Mouse (Mus musculus): ENCODE data around the gene Gbp5. TPM values are rescaled to one million over a fixed set of nuclear protein-coding genes. Genes with fewer than 3 reads are reported as not detected.

The Gbp5 gene
- total and polyA plus RNA-seq, 2 experiments, result 0.53 to 2.7 TPM

DNA sequence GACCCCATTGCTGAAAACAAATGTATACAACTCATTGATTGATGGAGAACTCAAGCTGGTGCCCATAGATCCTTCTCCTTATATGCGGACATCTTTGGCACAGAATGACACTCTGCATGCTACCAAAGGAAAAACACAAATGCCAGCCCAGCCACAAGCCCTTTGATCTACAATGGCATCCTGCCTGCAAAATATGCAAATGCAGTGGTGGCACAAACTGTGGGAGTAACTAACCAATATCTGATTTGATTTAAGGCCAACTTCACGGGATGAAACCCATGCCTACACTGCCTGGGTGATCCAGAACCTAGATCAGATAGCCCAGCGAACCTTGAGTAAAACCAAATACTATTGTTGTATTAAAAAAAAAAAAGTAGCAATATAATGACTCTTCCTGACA lies 52.9 kb downstream of the Gbp5 start:
- H3K4me1 ChIP-seq (ENCODE audit: control insufficient read depth, insufficient read depth, low read length), result no peaks in the 10 kb centered on the region
- no peak overlapping the region for H3K4me3 ChIP-seq (ENCODE audit: insufficient read depth, low read depth, low read length)
- H3K27ac ChIP-seq (replicated peaks; ENCODE audit: insufficient read depth, low read depth, low read length), result no peak overlapping the region
- H3K79me2 ChIP-seq (ENCODE audit: control insufficient read depth, insufficient read depth, low read length), result no peaks in the 10 kb centered on the region
- 46% methylated on average over 3 of the region's 3 CpGs for WGBS
- peak; percentile 54 for DNase-seq (ENCODE audit: extremely low read depth, low read depth, low spot score)
- H3K9ac ChIP-seq (ENCODE audit: low read depth, low read length), result no peak overlapping the region
- H3K27me3 ChIP-seq (ENCODE audit: control insufficient read depth, insufficient read depth, low read length), result no peaks in the 10 kb centered on the region
- peaks cover 23% of the 10 kb centered on the region for H3K36me3 ChIP-seq (ENCODE audit: control insufficient read depth, insufficient read depth, low read length)
- no peak for TF ChIP-seq POLR2A (IDR thresholded peaks at IDR 0.05; ENCODE audit: extremely low read depth, insufficient read depth, low read length)
- TF ChIP-seq CTCF (IDR thresholded peaks at IDR 0.05; ENCODE audit: low read depth, low read length), result no peak

- Histone ChIP-seq H3K4me3 (ENCODE audit: insufficient read depth, low read depth, low read length) (no peak overlapping the region), H3K4me1 (ENCODE audit: control insufficient read depth, insufficient read depth, low read length) (no peaks in the 10 kb centered on the region), H3K27ac (replicated peaks; ENCODE audit: insufficient read depth, low read depth, low read length) (no peak overlapping the region), H3K9ac (ENCODE audit: low read depth, low read length) (no peak overlapping the region), H3K27me3 (ENCODE audit: control insufficient read depth, insufficient read depth, low read length) (no peaks in the 10 kb centered on the region), H3K79me2 (ENCODE audit: control insufficient read depth, insufficient read depth, low read length) (no peaks in the 10 kb centered on the region), H3K36me3 (ENCODE audit: control insufficient read depth, insufficient read depth, low read length) (peaks cover 11% of the 10 kb centered on the region)
- TF ChIP-seq POLR2A (IDR thresholded peaks at IDR 0.05; ENCODE audit: extremely low read depth, insufficient read depth, low read length) (no peak), CTCF (IDR thresholded peaks at IDR 0.05; ENCODE audit: low read depth, low read length) (no peak)
- no peak for DNase-seq (ENCODE audit: extremely low read depth, low read depth, low spot score)
- WGBS, result 91% methylated on average over 3 of the region's 3 CpGs
Measured at GRCm38 (mm10) chr3:142550052-142550676, 56.4 kb downstream of the Gbp5 start.

DNA sequence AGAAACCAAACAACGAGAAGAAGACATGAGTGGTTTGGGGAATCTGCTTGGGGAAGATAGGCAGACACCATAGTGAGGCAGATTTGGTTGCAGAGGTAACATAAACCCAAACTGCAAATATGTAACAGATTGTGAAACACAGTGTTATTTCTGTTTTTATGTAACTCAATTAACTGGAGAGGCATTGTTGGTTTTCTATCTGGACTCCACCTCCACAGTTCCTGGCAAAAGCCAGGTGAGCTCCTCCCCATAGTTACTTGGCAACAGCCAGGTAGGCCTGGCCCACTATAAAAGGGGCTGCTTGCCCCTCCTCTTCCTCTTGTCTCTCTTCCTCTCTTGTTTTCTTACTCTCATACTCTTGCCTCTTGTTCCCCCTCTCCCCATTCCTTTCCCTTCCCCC lies 60.8 kb downstream of the Gbp5 start:
- 84% methylated on average over 1 of the region's 1 CpGs for WGBS
- no peak for TF ChIP-seq POLR2A (IDR thresholded peaks at IDR 0.05; ENCODE audit: extremely low read depth, insufficient read depth, low read length)
- no peak for TF ChIP-seq CTCF (IDR thresholded peaks at IDR 0.05; ENCODE audit: low read depth, low read length)
- no peak overlapping the region for H3K9ac ChIP-seq (ENCODE audit: low read depth, low read length)

GRCm38 (mm10) chr3:142555623-142556022 lies 61.8 kb downstream of the Gbp5 start:
- 81% methylated on average over 11 of the region's 11 CpGs for WGBS
- Histone ChIP-seq H3K4me3 (ENCODE audit: insufficient read depth, low read depth, low read length) (no peak overlapping the region), H3K36me3 (ENCODE audit: control insufficient read depth, insufficient read depth, low read length) (no peaks in the 10 kb centered on the region), H3K79me2 (ENCODE audit: control insufficient read depth, insufficient read depth, low read length) (no peaks in the 10 kb centered on the region), H3K9ac (ENCODE audit: low read depth, low read length) (no peak overlapping the region), H3K27ac (replicated peaks; ENCODE audit: insufficient read depth, low read depth, low read length) (no peak overlapping the region), H3K27me3 (ENCODE audit: control insufficient read depth, insufficient read depth, low read length) (no peaks in the 10 kb centered on the region), H3K4me1 (ENCODE audit: control insufficient read depth, insufficient read depth, low read length) (peaks cover 4% of the 10 kb centered on the region; the same call in 1 of the 2 replicates)
- TF ChIP-seq CTCF (IDR thresholded peaks at IDR 0.05; ENCODE audit: low read depth, low read length) (no peak), POLR2A (IDR thresholded peaks at IDR 0.05; ENCODE audit: extremely low read depth, insufficient read depth, low read length) (no peak)
- DNase-seq (ENCODE audit: extremely low read depth, low read depth, low spot score), result peak; percentile 27

More for the DNA sequence above, 60.8 kb downstream of the Gbp5 start:
- DNase-seq (ENCODE audit: extremely low read depth, low read depth, low spot score), result no peak
- Histone ChIP-seq H3K36me3 (ENCODE audit: control insufficient read depth, insufficient read depth, low read length) (no peaks in the 10 kb centered on the region), H3K27ac (replicated peaks; ENCODE audit: insufficient read depth, low read depth, low read length) (no peak overlapping the region), H3K4me1 (ENCODE audit: control insufficient read depth, insufficient read depth, low read length) (no peaks in the 10 kb centered on the region), H3K4me3 (ENCODE audit: insufficient read depth, low read depth, low read length) (no peak overlapping the region), H3K79me2 (ENCODE audit: control insufficient read depth, insufficient read depth, low read length) (no peaks in the 10 kb centered on the region), H3K27me3 (ENCODE audit: control insufficient read depth, insufficient read depth, low read length) (no peaks in the 10 kb centered on the region)

GRCm38 (mm10) chr3:142559632-142560228 lies 66.0 kb downstream of the Gbp5 start, which contains the start of gene Gbp3:
TSS of gene Gbp3 (plus strand) at chr3:142560026.
- peak; percentile 69 for DNase-seq (ENCODE audit: extremely low read depth, low read depth, low spot score)
- H3K79me2 ChIP-seq (ENCODE audit: control insufficient read depth, insufficient read depth, low read length), result no peaks in the 10 kb centered on the region
- H3K9ac ChIP-seq (ENCODE audit: low read depth, low read length), result peak within 1 kb of the TSS; percentile 57; the same call in 1 of the 2 replicates
- WGBS, result 2% methylated on average over 3 of the region's 3 CpGs
- no peaks in the 10 kb centered on the region for H3K36me3 ChIP-seq (ENCODE audit: control insufficient read depth, insufficient read depth, low read length)
- peaks cover 4% of the 10 kb centered on the region; the same call in 1 of the 2 replicates for H3K4me1 ChIP-seq (ENCODE audit: control insufficient read depth, insufficient read depth, low read length)
- H3K4me3 ChIP-seq (ENCODE audit: insufficient read depth, low read depth, low read length), result peak within 1 kb of the TSS; percentile 41
- H3K27me3 ChIP-seq (ENCODE audit: control insufficient read depth, insufficient read depth, low read length), result no peaks in the 10 kb centered on the region
- H3K27ac ChIP-seq (replicated peaks; ENCODE audit: insufficient read depth, low read depth, low read length), result peak within 1 kb of the TSS; percentile 87
- TF ChIP-seq POLR2A (IDR thresholded peaks at IDR 0.05; ENCODE audit: extremely low read depth, insufficient read depth, low read length), result no peak
- TF ChIP-seq CTCF (IDR thresholded peaks at IDR 0.05; ENCODE audit: low read depth, low read length), result no peak
